ENCODE assay signal across 1 mouse cellular context in genomic region chr11:120980427-120981035, GRCm38 (mm10).
A peak's percentile ranks its signal among the peaks of the same experiment; 100 is the strongest.
TF ChIP-seq lines count a peak whose summit lies in the region.

No protein-coding gene starts in this region.

TF ChIP-seq in MEL, 35 proteins besides CTCF, POLR2A, EP300 and RAD21 (continued from another document):
- peak; percentile 51 for TF ChIP-seq MXI1 (IDR thresholded peaks at IDR 0.05; ENCODE audit: low read depth, low read length)
- no peak; the same call in 1 of the 2 replicates for TF ChIP-seq CHD2 (IDR thresholded peaks at IDR 0.05; ENCODE audit: low read length)
- TF ChIP-seq NRF1 (IDR thresholded peaks at IDR 0.05; ENCODE audit: insufficient read depth, low read depth, low read length, poor library complexity, severe bottlenecking): no peak
- no peak for TF ChIP-seq JUND (IDR thresholded peaks at IDR 0.05; ENCODE audit: low read depth, low read length)
- TF ChIP-seq TBP (IDR thresholded peaks at IDR 0.05; ENCODE audit: low read depth, low read length): no peak
- TF ChIP-seq MEF2A (IDR thresholded peaks at IDR 0.05; ENCODE audit: extremely low read depth, insufficient replicate concordance, low read depth, low read length, poor library complexity, severe bottlenecking): no peak
- no peak for TF ChIP-seq NELFE (IDR thresholded peaks at IDR 0.05; ENCODE audit: low read depth, low read length)
- no peak for TF ChIP-seq POLR2AphosphoS5 (IDR thresholded peaks at IDR 0.05; ENCODE audit: borderline replicate concordance, low read depth, low read length)
- TF ChIP-seq CHD1 (IDR thresholded peaks at IDR 0.05; ENCODE audit: low read depth, low read length): no peak
- no peak for TF ChIP-seq SMC3 (IDR thresholded peaks at IDR 0.05; ENCODE audit: low read depth, low read length)
- no peak for TF ChIP-seq USF2 (IDR thresholded peaks at IDR 0.05; ENCODE audit: borderline replicate concordance in 1 of 2, insufficient read depth in 1 of 2, low read depth in 1 of 2, low read length in 2 of 2)
- peak; percentile 98 for TF ChIP-seq ZNF384 (IDR thresholded peaks at IDR 0.05; ENCODE audit: low read depth, low read length)
- TF ChIP-seq TAL1 (IDR thresholded peaks at IDR 0.05; ENCODE audit: low read length): peak; percentile 96
- TF ChIP-seq HCFC1 (IDR thresholded peaks at IDR 0.05; ENCODE audit: low read depth, low read length): peak; percentile 21; the same call in 1 of the 2 replicates
- peak; percentile 53; the same call in 1 of the 2 replicates for TF ChIP-seq ZKSCAN1 (IDR thresholded peaks at IDR 0.05; ENCODE audit: low read depth, low read length)
- TF ChIP-seq KAT2A (conservative IDR thresholded peaks at IDR 0.05; ENCODE audit: low read depth, low read length): no peak
- peak; percentile 95 for TF ChIP-seq TCF12 (IDR thresholded peaks at IDR 0.05; ENCODE audit: low read depth, low read length)
- TF ChIP-seq ETS1 (IDR thresholded peaks at IDR 0.05; ENCODE audit: low read depth, low read length): peak; percentile 89
- TF ChIP-seq UBTF (IDR thresholded peaks at IDR 0.05; ENCODE audit: borderline replicate concordance, insufficient read depth, low read depth, low read length): no peak
- peak; percentile 54; the same call in 1 of the 2 replicates for TF ChIP-seq MAFK (IDR thresholded peaks at IDR 0.05; ENCODE audit: borderline replicate concordance, low read depth, low read length)
- peak; percentile 86 for TF ChIP-seq RCOR1 (IDR thresholded peaks at IDR 0.05; ENCODE audit: low read depth, low read length)
